Mouse (Mus musculus): ENCODE measurements around the gene Ak2.

DNA sequence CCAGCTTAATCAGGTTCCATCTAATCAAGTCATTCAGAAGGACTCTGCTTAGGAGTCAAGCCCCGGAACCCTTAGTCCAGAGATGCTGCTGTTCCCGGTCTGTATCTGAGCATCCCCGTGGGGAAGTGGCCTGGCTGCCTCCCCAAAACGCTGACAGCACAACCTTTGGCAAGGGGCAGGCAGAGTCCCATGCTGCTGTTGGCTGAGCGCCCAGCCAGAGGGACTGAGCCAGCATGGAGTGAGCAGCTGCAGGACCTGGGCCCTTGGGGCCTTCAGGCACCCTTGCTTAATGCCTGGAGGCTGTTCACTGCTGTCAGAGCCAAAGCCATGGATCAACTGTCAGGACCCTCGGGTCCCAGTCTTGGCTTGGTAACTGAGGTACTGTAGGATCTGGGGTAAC, 28.7 kb downstream of the Ak2 start:
- TF ChIP-seq CTCF (IDR thresholded peaks at IDR 0.05; ENCODE audit: low read depth, low read length) (no peak), POLR2A (IDR thresholded peaks at IDR 0.05; ENCODE audit: extremely low read depth, insufficient read depth, low read length) (no peak)

Data from liver, adult 2 months (tissue).